Mouse (Mus musculus) ovary, adult 18-20 months (tissue): ENCODE data around the gene Adh4.
"Not testable (repeated sequence)": the region's sequence is repeated elsewhere in the genome, so short reads cannot be mapped to it uniquely, and the experiment has no call there.

ENCODE experiments used
- DNase-seq: peaks from one replicate; pipeline ENCODE4 v3.0.0; 2022; ENCODE audit warnings: low spot score, mixed read lengths

The Adh4 gene

GRCm38 (mm10) chr3:138448077-138448860 is 33.0 kb downstream of the Adh4 start:
- no peak for DNase-seq

GRCm38 (mm10) chr3:138452169-138452568 is 36.9 kb downstream of the Adh4 start:
- no peak for DNase-seq

- DNase-seq: no peak
Observed at GRCm38 (mm10) chr3:138454234-138454633, 39.0 kb downstream of the Adh4 start.

- no peak for DNase-seq
Observed at GRCm38 (mm10) chr3:138454711-138455435, 39.6 kb downstream of the Adh4 start.

GRCm38 (mm10) chr3:138458441-138458840 is 43.2 kb downstream of the Adh4 start:
- no peak for DNase-seq

- DNase-seq: no peak
Observed at GRCm38 (mm10) chr3:138460260-138460659, 45.0 kb downstream of the Adh4 start.

- no peak for DNase-seq
Observed at GRCm38 (mm10) chr3:138461832-138462231, 46.6 kb downstream of the Adh4 start.

- DNase-seq: no peak
Observed at GRCm38 (mm10) chr3:138463137-138463536, 47.9 kb downstream of the Adh4 start.

- no peak for DNase-seq
Observed at GRCm38 (mm10) chr3:138463807-138464206, 48.5 kb downstream of the Adh4 start.

- DNase-seq: no peak
Observed at GRCm38 (mm10) chr3:138464573-138465147, 49.4 kb downstream of the Adh4 start.

GRCm38 (mm10) chr3:138466656-138467055 is 51.4 kb downstream of the Adh4 start:
- not testable (repeated sequence) for DNase-seq

GRCm38 (mm10) chr3:138471066-138471465 is 55.8 kb downstream of the Adh4 start:
- DNase-seq: no peak

- DNase-seq: no peak
Observed at GRCm38 (mm10) chr3:138479489-138479888, 64.2 kb downstream of the Adh4 start.
